Mouse (Mus musculus) midbrain, embryonic 10.5 days (tissue): Measurements from ENCODE around the gene C1qtnf6. TPM values are rescaled to one million over a fixed set of nuclear protein-coding genes. Genes with fewer than 3 reads are reported as not detected.
A peak's percentile ranks its signal among the peaks of the same experiment; 100 is the strongest.

Experiments
- DNase-seq: peaks from one replicate; pipeline ENCODE4 v3.0.0-alpha.2; 2017; ENCODE audit warnings: low spot score
- H3K27ac ChIP-seq: fragments of 300-500 bp; sonication (generic); replicated peaks from 2 replicates; pipeline ENCODE4 v1.5.1; 2016; ENCODE audit warnings: mild to moderate bottlenecking
- H3K27me3 ChIP-seq: fragments of 300-500 bp; sonication (generic); 2 replicates; pipeline ENCODE4 v1.6.1; 2016; ENCODE audit warnings: low read depth, mild to moderate bottlenecking; ENCODE audit not compliant: poor library complexity, severe bottlenecking
- H3K36me3 ChIP-seq: fragments of 300-500 bp; sonication (generic); 2 replicates; pipeline ENCODE4 v1.6.1; 2016; ENCODE audit warnings: mild to moderate bottlenecking, moderate library complexity
- H3K4me1 ChIP-seq: fragments of 300-500 bp; sonication (generic); 2 replicates; pipeline ENCODE4 v1.6.1; 2016
- H3K4me3 ChIP-seq: fragments of 300-500 bp; sonication (generic); 2 replicates; pipeline ENCODE4 v1.5.1; 2016; ENCODE audit warnings: mild to moderate bottlenecking, moderate library complexity
- H3K9me3 ChIP-seq: fragments of 300-500 bp; sonication (generic); replicated peaks from 2 replicates; pipeline ENCODE4 v1.6.1; 2016; ENCODE audit warnings: mild to moderate bottlenecking
- WGBS: fragments of 180-500 bp; shearing (Covaris S2); methylation state at CpG from one replicate; pipeline ENCODE4 v1.1.7; 2016; 5-methylcytosine and 5-hydroxymethylcytosine counted together
- polyA plus RNA-seq: library from polyadenylated mRNA; unstranded; fragments of >200 nt; fragmentation: Nextera tagmentation; extraction: Ambion mirVana; gene quantifications from 2 replicates; pipeline ENCODE4 v1.2.1, GENCODE M21; 2016

Gene C1qtnf6
- polyA plus RNA-seq, 1 experiment from 2014 or later: 10.0 TPM

DNA sequence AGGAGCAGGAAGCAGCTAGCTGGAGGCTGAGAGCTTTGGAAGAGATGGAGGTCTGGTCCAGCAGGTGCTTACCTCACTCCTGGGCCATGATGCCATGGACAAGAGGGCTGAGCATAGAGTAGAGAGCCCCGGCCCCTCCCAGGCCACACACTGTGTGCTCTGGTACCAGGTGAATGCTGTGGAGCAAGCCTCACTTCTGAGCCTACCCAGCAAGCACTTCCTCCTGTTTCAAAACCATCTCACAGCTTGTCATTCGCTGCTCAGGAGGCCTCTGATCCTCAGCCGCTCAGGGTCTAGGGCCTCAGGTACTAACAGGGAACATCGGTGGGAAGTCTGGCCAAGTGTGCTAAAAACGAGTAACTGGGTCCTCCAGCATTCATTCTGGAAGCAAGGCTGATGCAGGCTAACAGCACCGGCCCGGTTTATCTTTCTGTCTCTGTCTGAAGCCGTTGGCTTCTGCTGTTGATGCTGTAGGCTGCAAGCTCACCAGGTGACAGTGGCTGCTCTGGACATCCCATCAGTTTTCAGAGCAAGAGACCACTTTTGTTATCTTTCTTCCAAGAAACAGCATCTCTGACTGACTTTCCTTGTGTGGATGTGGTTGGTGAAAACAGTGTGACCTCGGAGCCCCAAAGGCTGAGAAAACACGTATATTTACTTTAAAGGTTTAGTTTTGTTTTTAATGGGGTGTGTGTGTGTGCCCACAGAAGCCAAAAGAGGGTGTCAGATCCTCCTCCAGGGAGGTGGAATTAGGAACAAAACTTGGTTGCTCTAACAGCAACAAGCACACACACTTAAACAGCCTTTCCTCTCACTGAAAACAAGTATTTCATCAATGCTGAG lies 26.7 kb upstream of the C1qtnf6 start:
- peak overlapping the region; percentile 20; the same call in 1 of the 2 replicates for H3K27ac ChIP-seq
- H3K27me3 ChIP-seq: 0 out of 2 replicates have a peak, but pooled peaks cover 6% of the 10 kb centered on the region
- no peak overlapping the region for H3K4me3 ChIP-seq
- H3K9me3 ChIP-seq: no peaks in the 10 kb centered on the region; the same call in 1 of the 2 replicates
- H3K4me1 ChIP-seq: peaks cover 17% of the 10 kb centered on the region
- DNase-seq: no peak
- H3K36me3 ChIP-seq: no peaks in the 10 kb centered on the region
- 67% methylated on average over 10 of the region's 10 CpGs for WGBS

DNA sequence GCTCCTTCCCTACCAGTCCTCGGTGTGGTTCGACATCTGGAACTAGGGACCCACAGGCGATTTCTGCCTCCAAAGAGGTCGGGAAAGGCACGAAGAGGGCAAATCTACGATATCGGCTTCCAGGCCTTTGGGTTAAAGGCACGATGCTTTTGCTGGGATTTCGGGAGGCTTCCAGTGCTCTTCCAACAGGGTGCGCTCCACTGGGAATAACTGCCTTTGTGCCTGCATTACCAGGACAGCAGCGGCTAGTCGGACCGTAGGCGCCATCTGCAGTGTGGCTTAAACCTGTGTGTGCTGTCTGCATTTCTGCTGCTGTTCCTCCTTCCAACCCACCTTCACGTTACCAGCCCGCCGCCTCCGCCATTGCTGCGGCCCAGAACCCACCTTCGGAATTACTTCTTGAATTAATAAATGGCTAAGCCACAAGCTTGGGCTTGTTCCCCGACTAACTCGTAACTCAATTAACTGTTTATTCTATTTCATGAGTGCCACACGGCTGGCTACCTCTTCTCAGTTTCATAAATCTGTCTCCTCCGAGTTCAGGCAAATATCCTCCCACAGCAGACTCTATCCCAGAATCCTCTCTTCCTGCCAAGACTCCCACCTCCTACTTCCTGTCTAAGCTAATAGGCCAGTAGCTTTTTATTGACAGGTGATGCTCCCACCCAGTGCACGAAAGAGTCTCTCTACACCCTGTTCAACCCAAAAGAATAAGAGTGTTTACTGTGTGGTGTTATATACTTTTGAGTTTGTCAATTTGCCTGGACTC lies 23.5 kb upstream of the C1qtnf6 start:
- Histone ChIP-seq H3K27me3 (0 out of 2 replicates have a peak, but pooled peaks cover 6% of the 10 kb centered on the region), H3K36me3 (no peaks in the 10 kb centered on the region), H3K4me1 (peaks cover 17% of the 10 kb centered on the region), H3K9me3 (peaks cover 11% of the 10 kb centered on the region; the same call in 1 of the 2 replicates), H3K4me3 (peak overlapping the region; percentile 21), H3K27ac (no peak overlapping the region)
- no peak for DNase-seq
- 64% methylated on average over 25 of the region's 25 CpGs for WGBS

DNA sequence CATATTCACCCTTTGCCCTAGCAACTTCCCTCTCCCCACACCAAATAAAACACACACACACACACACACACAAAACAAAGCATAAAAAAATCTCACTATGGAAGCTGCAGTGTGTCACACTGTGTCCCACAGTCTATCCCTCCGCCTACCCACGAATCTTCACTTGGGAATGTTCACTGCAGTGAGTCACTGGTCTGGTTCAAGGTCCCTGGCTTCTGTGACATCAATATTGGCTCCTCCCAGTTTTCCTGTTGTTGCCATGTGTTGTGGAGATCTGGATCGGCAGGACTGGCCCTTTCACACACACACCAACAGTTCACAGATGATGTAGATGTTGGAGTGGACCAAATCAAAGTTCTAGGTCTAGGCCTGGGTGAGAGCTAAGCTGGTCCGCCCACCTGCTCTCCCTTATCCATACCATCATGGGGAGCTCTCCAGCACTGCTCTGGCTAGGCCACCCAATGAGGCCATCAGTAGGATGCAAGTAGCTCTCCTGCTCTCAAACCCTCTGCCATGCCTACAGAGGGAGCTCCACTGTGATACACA lies 18.0 kb upstream of the C1qtnf6 start:
- Histone ChIP-seq H3K4me1 (peaks cover 22% of the 10 kb centered on the region), H3K36me3 (no peaks in the 10 kb centered on the region), H3K4me3 (no peak overlapping the region), H3K27me3 (peaks cover 18% of the 10 kb centered on the region), H3K9me3 (peaks cover 11% of the 10 kb centered on the region; the same call in 1 of the 2 replicates), H3K27ac (no peak overlapping the region)
- no peak for DNase-seq
- 84% methylated on average over 4 of the region's 4 CpGs for WGBS

- no peak for DNase-seq
- H3K4me3 ChIP-seq: no peak overlapping the region
- H3K9me3 ChIP-seq: peaks cover 11% of the 10 kb centered on the region; the same call in 1 of the 2 replicates
- 78% methylated on average over 8 of the region's 8 CpGs for WGBS
- H3K36me3 ChIP-seq: no peaks in the 10 kb centered on the region
- peaks cover 26% of the 10 kb centered on the region for H3K4me1 ChIP-seq
- peaks cover 23% of the 10 kb centered on the region for H3K27me3 ChIP-seq
- peak overlapping the region; percentile 39; the same call in 1 of the 2 replicates for H3K27ac ChIP-seq
Measured at GRCm38 (mm10) chr15:78548711-78549110, 17.5 kb upstream of the C1qtnf6 start.

- peaks cover 26% of the 10 kb centered on the region for H3K4me1 ChIP-seq
- H3K27me3 ChIP-seq: peaks cover 26% of the 10 kb centered on the region
- H3K36me3 ChIP-seq: no peaks in the 10 kb centered on the region
- H3K27ac ChIP-seq: 0 out of 2 replicates have a peak overlapping the region, but pooled peaks have one; percentile 39
- 29% methylated on average over 3 of the region's 3 CpGs for WGBS
- DNase-seq: no peak
- peaks cover 11% of the 10 kb centered on the region; the same call in 1 of the 2 replicates for H3K9me3 ChIP-seq
- H3K4me3 ChIP-seq: no peak overlapping the region
Measured at GRCm38 (mm10) chr15:78548336-78548665, 17.1 kb upstream of the C1qtnf6 start.

DNA sequence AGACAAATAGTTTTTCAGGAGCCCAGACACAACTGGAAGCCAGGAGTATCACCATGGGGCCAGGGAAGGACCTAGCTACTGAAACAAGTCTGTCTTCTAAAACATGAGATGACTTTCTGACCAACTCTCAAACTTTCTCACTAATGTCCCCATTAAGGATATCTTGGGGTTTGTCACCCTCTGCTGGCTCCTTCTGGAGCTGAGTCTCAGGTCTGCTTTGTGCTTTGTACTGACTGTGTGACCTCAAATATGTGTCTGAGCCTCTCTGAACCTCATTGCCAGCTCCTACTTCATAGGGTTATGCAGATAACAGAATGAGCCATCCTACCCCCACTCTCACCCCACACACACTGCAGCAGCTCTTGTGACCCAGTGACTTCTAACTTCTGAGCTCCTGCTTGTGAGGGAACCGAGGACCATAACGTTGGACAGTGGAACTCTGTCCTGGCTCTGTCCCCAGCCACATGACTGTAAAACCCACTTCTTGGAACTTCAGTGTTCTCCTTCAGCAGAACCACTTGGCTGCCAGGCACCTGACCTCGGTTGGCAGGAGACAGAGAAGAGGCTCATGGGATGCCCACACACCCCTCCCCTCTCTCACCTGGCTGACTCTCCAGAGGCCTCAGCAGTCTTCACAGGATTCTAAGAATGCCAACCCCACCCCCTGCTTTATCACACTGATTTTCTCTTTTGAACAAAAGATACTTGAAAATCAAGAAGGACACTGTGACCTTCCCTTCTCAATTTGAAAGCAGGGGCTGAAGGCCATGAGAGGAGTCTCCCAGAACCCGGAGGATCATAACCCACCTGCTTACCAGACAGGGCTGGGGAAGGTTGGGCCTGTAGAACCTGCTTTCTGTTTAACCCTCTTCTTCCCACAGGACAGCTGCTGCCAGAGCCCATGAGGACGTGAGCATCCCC lies 16.5 kb upstream of the C1qtnf6 start:
- peaks cover 26% of the 10 kb centered on the region for H3K27me3 ChIP-seq

GRCm38 (mm10) chr15:78546060-78546459 lies 14.8 kb upstream of the C1qtnf6 start:
- H3K36me3 ChIP-seq: no peaks in the 10 kb centered on the region
- DNase-seq: no peak
- H3K27ac ChIP-seq: no peak overlapping the region
- peaks cover 26% of the 10 kb centered on the region for H3K4me1 ChIP-seq
- 83% methylated on average over 4 of the region's 4 CpGs for WGBS
- no peak overlapping the region for H3K4me3 ChIP-seq
- peaks cover 4% of the 10 kb centered on the region; the same call in 1 of the 2 replicates for H3K9me3 ChIP-seq
- H3K27me3 ChIP-seq: peaks cover 33% of the 10 kb centered on the region

More for the DNA sequence above, 16.5 kb upstream of the C1qtnf6 start:
- no peak for DNase-seq
- WGBS: 52% methylated on average over 5 of the region's 5 CpGs
- Histone ChIP-seq H3K9me3 (peaks cover 11% of the 10 kb centered on the region; the same call in 1 of the 2 replicates), H3K4me1 (peaks cover 26% of the 10 kb centered on the region), H3K36me3 (no peaks in the 10 kb centered on the region), H3K27ac (0 out of 2 replicates have a peak overlapping the region, but pooled peaks have one; percentile 39), H3K4me3 (no peak overlapping the region)

DNA sequence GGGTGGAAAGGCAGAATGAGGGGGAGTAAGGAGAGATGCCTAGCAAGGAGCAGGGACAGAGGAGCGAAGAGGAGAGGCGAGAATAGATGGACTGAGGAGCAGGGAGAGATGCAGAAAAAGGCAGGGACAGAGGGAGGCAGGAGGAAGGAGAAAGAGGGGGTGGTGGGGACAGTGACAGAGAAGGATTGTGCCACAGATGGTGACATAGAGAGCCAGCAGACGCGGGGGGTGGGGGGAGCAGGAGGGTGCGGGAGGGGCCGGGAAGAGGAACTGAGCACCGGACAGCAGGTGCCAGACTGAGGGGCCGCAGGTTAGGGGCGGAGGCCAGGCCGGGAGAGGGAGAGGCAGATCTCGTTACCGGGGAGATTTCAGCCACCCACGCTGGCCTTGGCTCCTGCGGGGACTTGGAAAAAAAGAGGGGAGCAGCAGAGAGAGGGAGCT lies 13.4 kb upstream of the C1qtnf6 start, which contains the start of gene Sstr3:
Sstr3 (minus strand) TSS at position 125 of the 441 bp plus-strand sequence.
- DNase-seq: no peak
- peaks cover 46% of the 10 kb centered on the region for H3K27me3 ChIP-seq
- peaks cover 27% of the 10 kb centered on the region for H3K4me1 ChIP-seq
- no peaks in the 10 kb centered on the region for H3K9me3 ChIP-seq
- no peaks in the 10 kb centered on the region for H3K36me3 ChIP-seq
- 23% methylated on average over 14 of the region's 14 CpGs for WGBS
- peak within 1 kb of the TSS; percentile 29 for H3K4me3 ChIP-seq
- peak within 1 kb of the TSS; percentile 28; the same call in 1 of the 2 replicates for H3K27ac ChIP-seq

- Histone ChIP-seq H3K36me3 (no peaks in the 10 kb centered on the region), H3K27me3 (peaks cover 52% of the 10 kb centered on the region), H3K9me3 (no peaks in the 10 kb centered on the region), H3K4me1 (peaks cover 32% of the 10 kb centered on the region), H3K27ac (peak overlapping the region; percentile 28; the same call in 1 of the 2 replicates), H3K4me3 (no peak overlapping the region)
- WGBS: 88% methylated on average over 15 of the region's 15 CpGs
- no peak for DNase-seq
Measured at GRCm38 (mm10) chr15:78544041-78544440, 12.8 kb upstream of the C1qtnf6 start.

DNA sequence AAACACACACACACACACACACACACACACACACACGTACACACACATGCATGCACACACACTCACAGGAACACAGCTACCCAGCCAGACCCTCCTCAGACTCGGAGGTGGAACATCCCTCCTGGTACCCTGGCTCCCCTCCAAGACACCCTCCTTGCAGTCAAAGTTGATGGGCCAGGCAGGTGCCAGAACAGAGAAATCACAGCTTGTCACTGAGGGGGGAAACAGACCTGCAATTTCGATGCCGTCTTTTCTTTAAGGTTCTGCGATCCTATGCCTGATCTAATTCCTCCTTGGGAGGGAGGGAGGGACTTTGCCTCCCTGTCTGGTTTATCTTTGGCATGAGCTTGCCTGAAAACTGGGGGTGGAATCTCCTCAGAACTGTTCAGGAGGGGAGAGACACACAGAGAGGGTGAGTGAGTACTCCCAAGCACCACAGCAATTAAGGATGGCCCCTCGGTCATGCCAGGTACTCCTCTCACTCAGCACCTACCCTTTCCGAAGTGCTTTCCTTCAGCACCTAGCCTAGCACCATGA lies 11.6 kb upstream of the C1qtnf6 start:
- H3K36me3 ChIP-seq: no peaks in the 10 kb centered on the region
- no peaks in the 10 kb centered on the region for H3K9me3 ChIP-seq
- no peak for DNase-seq
- peaks cover 22% of the 10 kb centered on the region for H3K4me1 ChIP-seq
- 78% methylated on average over 7 of the region's 7 CpGs for WGBS
- peaks cover 58% of the 10 kb centered on the region for H3K27me3 ChIP-seq
- H3K27ac ChIP-seq: no peak overlapping the region
- H3K4me3 ChIP-seq: no peak overlapping the region

- H3K4me3 ChIP-seq: no peak overlapping the region
- 82% methylated on average over 3 of the region's 3 CpGs for WGBS
- H3K27ac ChIP-seq: no peak overlapping the region
- H3K36me3 ChIP-seq: no peaks in the 10 kb centered on the region
- DNase-seq: no peak
- H3K27me3 ChIP-seq: peaks cover 58% of the 10 kb centered on the region
- H3K9me3 ChIP-seq: no peaks in the 10 kb centered on the region
- peaks cover 18% of the 10 kb centered on the region for H3K4me1 ChIP-seq
Measured at GRCm38 (mm10) chr15:78542098-78542766, 11.0 kb upstream of the C1qtnf6 start.
